Mouse (Mus musculus) hindbrain, embryonic 11.5 days (tissue): ENCODE measurements at regions not wholly inside any gene's neighbourhood (a gene's known extent, or its start where the extent isn't known, plus 50 kb on each side); places are given as distances from the start of the nearest gene placed in this dataset.

Source experiments
- ATAC-seq: fragments of 200-750 bp; cut with Nextera tagmentation; 2 replicates; pipeline ENCODE4 v1.8.0; 2017; ENCODE audit warnings: mild to moderate bottlenecking, moderate TSS enrichment, moderate library complexity; ENCODE audit not compliant: low FRiP score
- DNase-seq: peaks from one replicate; pipeline ENCODE4 v3.0.0-alpha.2; 2015; ENCODE audit warnings: low spot score
- H3K27ac ChIP-seq: fragments of 300-500 bp; sonication (generic); 2 replicates; pipeline ENCODE4 v1.5.1; 2014; ENCODE audit warnings: mild to moderate bottlenecking, low read depth, low read length
- H3K27me3 ChIP-seq: fragments of 300-500 bp; sonication (generic); 2 replicates; pipeline ENCODE4 v1.6.1; 2014; ENCODE audit warnings: mild to moderate bottlenecking, low read length, moderate library complexity, mixed read lengths; ENCODE audit not compliant: control insufficient read depth, insufficient read depth
- H3K36me3 ChIP-seq: fragments of 300-500 bp; sonication (generic); 2 replicates; pipeline ENCODE4 v1.6.1; 2014; ENCODE audit warnings: mild to moderate bottlenecking, low read length, moderate library complexity, mixed read lengths; ENCODE audit not compliant: control insufficient read depth, insufficient read depth
- H3K4me1 ChIP-seq: fragments of 300-500 bp; sonication (generic); replicated peaks from 2 replicates; pipeline ENCODE4 v1.6.1; 2014; ENCODE audit warnings: low read length, mixed read lengths; ENCODE audit not compliant: control insufficient read depth, insufficient read depth
- H3K4me2 ChIP-seq: fragments of 300-500 bp; sonication (generic); replicated peaks from 2 replicates; pipeline ENCODE4 v1.6.1; 2014; ENCODE audit warnings: mild to moderate bottlenecking, low read depth, low read length
- H3K4me3 ChIP-seq: fragments of 300-500 bp; sonication (generic); 2 replicates; pipeline ENCODE4 v1.5.1; 2014; ENCODE audit warnings: low read depth, low read length
- H3K9ac ChIP-seq: fragments of 300-500 bp; sonication (generic); 2 replicates; pipeline ENCODE4 v1.6.1; 2014; ENCODE audit warnings: low read depth, low read length
- H3K9me3 ChIP-seq: fragments of 300-500 bp; sonication (generic); 2 replicates; pipeline ENCODE4 v1.6.1; 2016; ENCODE audit warnings: low read length; ENCODE audit not compliant: control insufficient read depth
- WGBS: fragments of 180-500 bp; shearing (Covaris S2); extraction: QIAGEN DNeasy Blood & Tissue Kit; methylation state at CpG from one replicate; pipeline ENCODE4 v1.1.7; 2014; 5-methylcytosine and 5-hydroxymethylcytosine counted together

DNA sequence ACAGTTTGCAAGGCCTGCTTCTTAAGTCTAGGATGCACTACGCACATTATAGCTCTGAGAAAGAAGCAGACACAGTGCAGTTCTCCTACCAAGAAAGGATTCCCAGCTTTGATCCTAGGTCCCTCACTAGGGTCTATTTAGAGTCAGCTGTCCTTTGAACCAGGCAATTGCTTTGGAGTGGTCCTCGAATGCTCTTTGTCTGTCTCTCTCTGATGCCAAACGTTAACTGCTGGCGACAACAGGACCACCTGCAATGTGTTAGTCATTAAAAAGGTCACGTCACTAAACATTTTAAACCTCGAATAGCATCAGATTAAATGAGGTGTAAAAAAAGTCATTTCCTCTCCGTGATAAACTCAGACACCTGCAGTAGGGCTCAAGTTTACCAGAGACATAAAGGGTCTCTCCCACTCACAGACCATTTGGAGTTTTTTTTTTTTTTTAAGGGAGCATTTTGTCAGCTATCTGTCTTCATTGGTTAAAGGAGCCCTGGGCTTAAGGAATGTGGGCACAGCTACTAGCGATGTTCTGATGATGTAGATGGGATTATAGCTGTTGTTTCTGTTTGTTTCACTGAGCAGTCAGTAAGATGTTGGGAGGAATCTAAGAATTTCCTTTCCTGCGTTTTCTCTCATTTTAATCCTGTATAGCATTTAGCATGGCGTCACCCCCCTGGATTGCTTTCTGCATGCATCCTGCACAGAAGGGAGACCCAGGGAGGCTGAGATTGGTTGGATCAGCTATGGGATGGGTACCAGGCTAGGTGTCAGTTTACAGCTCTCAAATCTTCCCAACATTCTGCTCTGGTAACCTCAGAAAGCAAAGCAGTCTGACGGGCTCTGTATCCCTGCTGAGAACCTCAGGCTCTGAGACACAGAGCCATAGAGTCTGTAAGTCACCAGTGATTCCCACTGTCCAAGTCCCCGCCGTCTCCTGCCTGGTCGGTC is 615.3 kb upstream of the Sall1 start:
- Histone ChIP-seq H3K9me3 (no peaks in the 10 kb centered on the region), H3K4me2 (no peak overlapping the region), H3K27ac (no peak overlapping the region), H3K4me3 (no peak overlapping the region), H3K27me3 (no peaks in the 10 kb centered on the region), H3K9ac (no peak overlapping the region), H3K4me1 (no peaks in the 10 kb centered on the region), H3K36me3 (no peaks in the 10 kb centered on the region)
- DNase-seq (no peak), ATAC-seq (no peak)
- 23% methylated on average over 14 of the region's 14 CpGs for WGBS

DNA sequence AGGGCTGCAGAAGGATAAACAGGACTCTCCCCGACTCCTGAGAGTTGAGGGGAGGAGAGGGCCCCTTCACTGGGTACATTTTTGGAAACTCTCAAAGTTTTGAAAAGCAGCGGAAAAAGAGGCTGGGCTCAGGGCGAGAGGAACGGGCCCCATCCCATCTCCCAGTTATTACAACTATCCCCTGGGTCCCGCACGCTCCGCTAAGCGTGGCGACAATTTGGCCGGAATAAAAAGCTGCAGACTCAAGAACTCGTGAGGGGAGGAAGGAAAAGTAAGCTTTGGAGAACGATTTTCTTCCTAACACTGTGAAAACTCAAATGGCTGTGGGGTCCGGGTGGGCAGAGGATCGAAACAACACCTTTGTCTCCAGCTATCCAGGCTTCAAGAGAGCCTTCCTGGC is 611.4 kb upstream of the Sall1 start:
- ATAC-seq (no peak), DNase-seq (no peak)
- H3K27me3 ChIP-seq: no peaks in the 10 kb centered on the region
- H3K36me3 ChIP-seq: no peaks in the 10 kb centered on the region
- no peaks in the 10 kb centered on the region for H3K4me1 ChIP-seq
- no peak overlapping the region for H3K4me2 ChIP-seq
- no peak overlapping the region for H3K9ac ChIP-seq
- no peak overlapping the region for H3K4me3 ChIP-seq
- no peaks in the 10 kb centered on the region for H3K9me3 ChIP-seq
- WGBS: 65% methylated on average over 14 of the region's 14 CpGs
- no peak overlapping the region for H3K27ac ChIP-seq

DNA sequence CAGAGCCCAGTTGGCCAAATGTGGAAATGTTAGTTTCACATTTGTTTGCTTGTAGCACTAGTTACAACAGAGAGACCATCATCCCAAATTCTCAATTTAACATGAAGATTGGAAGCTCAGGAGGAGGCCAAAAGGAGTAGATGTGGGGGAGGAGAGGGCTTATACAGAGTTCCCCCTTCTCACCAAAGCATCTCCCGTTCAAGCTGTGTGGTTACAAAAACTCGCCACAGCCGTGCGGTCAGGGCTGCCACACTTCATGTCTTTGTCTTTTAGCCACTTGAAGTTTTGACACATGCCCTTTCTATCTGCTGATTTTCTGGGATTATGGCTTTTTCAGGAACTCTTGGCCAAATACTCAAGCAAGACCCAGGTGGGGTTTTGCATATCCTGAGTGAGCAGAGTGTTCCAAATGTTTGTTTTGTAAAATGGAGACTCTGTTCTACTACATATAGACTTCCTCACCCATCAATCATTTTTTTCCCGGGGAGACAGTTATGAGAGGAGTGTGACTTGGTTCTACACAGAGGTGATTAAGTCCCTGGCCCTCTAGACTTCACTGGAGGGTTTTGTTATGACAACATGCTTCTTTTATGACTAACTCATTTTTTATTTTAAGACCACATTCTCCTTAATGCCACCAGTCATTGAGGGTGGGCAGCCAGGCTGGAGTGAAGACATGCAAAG is 605.4 kb upstream of the Sall1 start:
- Histone ChIP-seq H3K4me1 (no peaks in the 10 kb centered on the region), H3K9ac (no peak overlapping the region), H3K9me3 (no peaks in the 10 kb centered on the region), H3K4me2 (no peak overlapping the region), H3K27ac (no peak overlapping the region), H3K27me3 (no peaks in the 10 kb centered on the region), H3K4me3 (no peak overlapping the region), H3K36me3 (no peaks in the 10 kb centered on the region)
- ATAC-seq: no peak
- 75% methylated on average over 5 of the region's 5 CpGs for WGBS
- no peak for DNase-seq

DNA sequence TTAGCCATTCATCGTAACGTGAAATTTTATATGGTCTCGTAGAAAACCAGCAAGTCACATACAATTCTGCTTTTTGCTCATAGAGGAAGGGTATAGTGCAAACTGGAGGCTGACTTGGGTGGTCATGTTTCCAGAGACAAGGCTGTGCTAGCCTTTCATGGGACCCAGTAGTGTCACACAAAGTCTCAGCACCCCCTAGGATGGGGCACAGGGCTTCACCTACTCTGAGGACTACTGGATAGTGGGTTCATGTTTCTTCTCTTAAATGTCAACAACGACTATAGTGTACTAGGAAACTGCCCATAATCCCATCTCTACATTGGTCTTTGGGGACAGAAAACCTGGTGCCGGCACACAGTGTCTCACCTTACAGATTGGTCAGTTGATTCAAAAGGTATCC is 603.0 kb upstream of the Sall1 start:
- no peaks in the 10 kb centered on the region for H3K36me3 ChIP-seq
- H3K9ac ChIP-seq: no peak overlapping the region
- H3K27ac ChIP-seq: no peak overlapping the region
- no peak overlapping the region for H3K4me2 ChIP-seq
- no peak overlapping the region for H3K4me3 ChIP-seq
- no peaks in the 10 kb centered on the region for H3K4me1 ChIP-seq
- ATAC-seq (no peak), DNase-seq (no peak)
- no peaks in the 10 kb centered on the region for H3K9me3 ChIP-seq
- WGBS: 89% methylated on average over 5 of the region's 5 CpGs
- H3K27me3 ChIP-seq: no peaks in the 10 kb centered on the region

DNA sequence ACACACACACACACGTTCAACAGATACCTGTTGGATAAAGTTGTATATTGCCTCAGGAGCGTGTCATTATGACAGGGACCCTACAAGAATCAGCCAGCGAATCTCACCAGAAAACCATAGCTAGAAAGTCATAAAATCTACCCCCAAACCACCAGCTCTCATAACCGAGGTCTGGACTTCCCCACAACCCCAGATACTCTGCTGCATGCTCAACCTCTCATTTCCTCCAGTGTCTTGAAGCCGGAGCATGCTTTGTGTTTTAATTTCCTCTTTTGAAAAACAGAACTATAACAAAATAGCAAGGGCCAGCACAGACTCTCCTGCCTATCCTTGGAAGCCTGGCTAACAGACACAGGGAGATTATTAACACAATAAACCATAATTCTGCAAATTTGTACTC is 597.4 kb upstream of the Sall1 start:
- no peak for ATAC-seq
- DNase-seq: no peak
- Histone ChIP-seq H3K27me3 (no peaks in the 10 kb centered on the region), H3K9ac (no peak overlapping the region), H3K4me3 (no peak overlapping the region), H3K36me3 (no peaks in the 10 kb centered on the region), H3K4me1 (no peaks in the 10 kb centered on the region), H3K9me3 (no peaks in the 10 kb centered on the region), H3K27ac (no peak overlapping the region), H3K4me2 (no peak overlapping the region)
- WGBS: 88% methylated on average over 5 of the region's 5 CpGs

DNA sequence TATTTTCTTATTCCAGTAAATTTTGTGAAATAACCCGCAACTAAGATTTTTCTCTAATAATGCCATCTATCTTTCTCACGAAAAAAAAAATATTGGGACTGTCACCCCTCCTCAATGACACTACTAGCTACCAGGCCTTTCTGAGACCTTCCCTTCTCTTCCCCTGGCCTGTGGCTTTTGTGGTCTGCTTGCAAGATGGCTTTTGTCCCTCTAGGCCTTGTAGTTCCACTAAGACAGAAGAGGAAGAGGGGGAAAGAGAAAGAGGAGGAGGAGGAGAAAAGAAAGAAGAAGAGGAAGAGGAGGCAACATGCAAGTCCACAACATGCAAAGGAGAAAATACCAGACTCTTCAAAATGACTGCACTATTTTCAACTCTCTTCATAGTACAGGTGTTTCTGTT is 590.9 kb upstream of the Sall1 start:
- no peaks in the 10 kb centered on the region for H3K36me3 ChIP-seq
- no peak for ATAC-seq
- no peaks in the 10 kb centered on the region for H3K4me1 ChIP-seq
- WGBS: 92% methylated on average over 2 of the region's 2 CpGs
- no peak overlapping the region for H3K27ac ChIP-seq
- DNase-seq: no peak
- no peak overlapping the region for H3K9ac ChIP-seq
- no peak overlapping the region for H3K4me2 ChIP-seq
- no peak overlapping the region for H3K4me3 ChIP-seq
- no peaks in the 10 kb centered on the region for H3K9me3 ChIP-seq
- no peaks in the 10 kb centered on the region for H3K27me3 ChIP-seq

DNA sequence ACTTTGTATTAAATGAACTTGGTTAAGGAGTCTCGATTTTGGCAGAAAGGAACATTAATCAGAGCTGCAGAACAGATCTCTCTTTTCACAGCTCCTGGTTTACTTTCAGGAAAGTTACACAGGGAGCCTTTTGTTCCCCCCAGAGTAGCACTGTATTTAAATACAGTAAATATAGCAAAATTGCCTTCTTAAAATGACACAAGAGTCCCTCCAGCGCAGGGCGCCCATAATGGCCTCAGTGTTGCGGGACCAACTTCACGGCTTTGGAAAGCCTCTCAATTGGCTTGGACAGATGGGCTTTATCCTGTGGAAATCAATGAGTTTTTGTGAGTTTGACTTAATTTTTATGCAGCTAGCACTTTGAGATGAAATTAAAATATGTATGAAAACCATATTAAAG is 588.3 kb upstream of the Sall1 start:
- Histone ChIP-seq H3K4me3 (no peak overlapping the region), H3K9ac (no peak overlapping the region), H3K9me3 (no peaks in the 10 kb centered on the region), H3K4me2 (no peak overlapping the region), H3K27ac (no peak overlapping the region), H3K36me3 (no peaks in the 10 kb centered on the region), H3K4me1 (no peaks in the 10 kb centered on the region), H3K27me3 (no peaks in the 10 kb centered on the region)
- no peak for ATAC-seq
- DNase-seq: no peak
- WGBS: 80% methylated on average over 5 of the region's 5 CpGs

DNA sequence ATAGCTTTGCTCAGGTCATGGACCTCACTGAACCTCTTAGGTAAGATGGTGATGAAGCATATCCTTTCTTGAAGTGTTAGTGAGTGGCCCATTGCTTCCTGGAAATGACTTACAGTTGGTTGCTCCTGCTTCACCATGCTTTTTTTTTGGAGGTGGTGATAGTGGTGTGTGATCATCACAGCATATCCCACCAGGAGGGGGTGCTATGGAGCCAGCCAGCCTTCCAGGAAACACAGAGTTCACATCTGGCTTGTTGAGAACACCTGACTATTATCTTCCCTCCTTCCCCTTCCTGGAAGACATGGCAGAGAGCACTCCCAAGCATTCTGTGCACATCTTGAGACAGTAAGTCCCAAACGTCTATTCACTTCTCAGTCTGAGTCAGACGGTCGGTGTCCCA is 586.6 kb upstream of the Sall1 start:
- Histone ChIP-seq H3K4me1 (no peaks in the 10 kb centered on the region), H3K4me2 (no peak overlapping the region), H3K4me3 (no peak overlapping the region), H3K9ac (no peak overlapping the region), H3K36me3 (no peaks in the 10 kb centered on the region), H3K27ac (no peak overlapping the region), H3K9me3 (no peaks in the 10 kb centered on the region), H3K27me3 (no peaks in the 10 kb centered on the region)
- no peak for ATAC-seq
- WGBS: 81% methylated on average over 3 of the region's 3 CpGs
- no peak for DNase-seq

DNA sequence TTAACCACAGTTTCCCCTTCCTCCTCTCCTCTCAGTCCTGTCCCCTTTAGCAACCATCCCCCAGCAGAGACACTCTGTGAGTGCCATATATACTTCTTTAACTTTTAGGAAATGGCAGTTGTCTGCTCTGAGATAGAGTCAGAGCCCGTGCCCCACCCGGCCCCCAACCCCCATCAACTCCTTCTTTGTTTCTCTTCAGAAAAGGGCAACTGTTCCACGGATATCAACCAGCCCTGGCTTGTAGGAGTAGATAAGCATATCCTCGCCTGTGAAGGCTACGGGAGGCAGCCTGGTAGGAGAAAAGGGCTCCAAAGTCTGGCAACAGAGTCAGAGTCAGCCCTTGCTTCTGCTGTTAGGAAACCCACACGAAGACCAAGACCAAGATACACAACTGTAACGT is 574.1 kb upstream of the Sall1 start:
- H3K27ac ChIP-seq: no peak overlapping the region
- DNase-seq (no peak), ATAC-seq (no peak)
- H3K4me2 ChIP-seq: no peak overlapping the region
- H3K9ac ChIP-seq: no peak overlapping the region
- H3K27me3 ChIP-seq: no peaks in the 10 kb centered on the region
- H3K4me3 ChIP-seq: no peak overlapping the region
- WGBS: 81% methylated on average over 7 of the region's 7 CpGs
- no peaks in the 10 kb centered on the region for H3K9me3 ChIP-seq
- no peaks in the 10 kb centered on the region for H3K36me3 ChIP-seq
- no peaks in the 10 kb centered on the region for H3K4me1 ChIP-seq
